Mouse (Mus musculus): ENCODE measurements around the gene Scn10a.

- TF ChIP-seq CTCF (IDR thresholded peaks at IDR 0.05; ENCODE audit: low read depth, low read length) (no peak), POLR2A (IDR thresholded peaks at IDR 0.05; ENCODE audit: extremely low read depth, insufficient read depth, low read length) (no peak)
Measured at GRCm38 (mm10) chr9:119589592-119589991, 129.5 kb downstream of the Scn10a start.

Data from liver, adult 2 months (tissue).